In genomic region chr1:151345109-151345862, GRCm38 (mm10) we compare ENCODE assay signal across 8 mouse cellular contexts. TPM values are rescaled to one million over a fixed set of nuclear protein-coding genes. Genes with fewer than 3 reads are reported as not detected.
A peak's percentile ranks its signal among the peaks of the same experiment; 100 is the strongest.
DNase-seq lines count a peak whose midpoint lies in the region; ATAC-seq and TF ChIP-seq lines count a peak whose summit lies in the region.

No protein-coding gene starts in this region.

- in situ Hi-C loops in Patski (cut with MboI; ENCODE audit: low pct_unique_long_range_greater_than_20kb): no loop called here

- no peaks in the 10 kb centered on the region for H3K27me3 ChIP-seq in Patski
- H3K27me3 ChIP-seq in hindbrain, embryonic 12.5 days: no peaks in the 10 kb centered on the region

- H3K36me3 ChIP-seq in hindbrain, embryonic 12.5 days: peaks cover 8% of the 10 kb centered on the region

- peaks cover 32% of the 10 kb centered on the region for H3K4me1 ChIP-seq in hindbrain, embryonic 12.5 days

- peak overlapping the region; percentile 95 for H3K4me3 ChIP-seq in hindbrain, embryonic 12.5 days

- TF ChIP-seq CTCF in Patski (IDR thresholded peaks at IDR 0.05): no peak

- H3K27ac ChIP-seq in hindbrain, embryonic 12.5 days: peak overlapping the region; percentile 95

- peak overlapping the region; percentile 98 for H3K9ac ChIP-seq in hindbrain, embryonic 12.5 days

- CTCF ChIA-PET in Patski (lab: Charles Lee): interaction anchor here (1.3 to 1.7 kb wide), 4 partner anchors 10 to 242 kb away, joined by 3 to 4 read pairs (median 3); no protein-coding TSS in a partner anchor

- H3K9me3 ChIP-seq in hindbrain, embryonic 12.5 days (replicated peaks): no peaks in the 10 kb centered on the region

- WGBS in hindbrain, embryonic 12.5 days: under 1% methylated on average over 55 of the region's 55 CpGs

- POLR2A ChIA-PET in Patski (lab: Charles Lee): interaction anchor here (0.7 to 3.6 kb wide), 7 partner anchors 9 to 350 kb away, joined by 3 to 22 read pairs (median 6); no protein-coding TSS in a partner anchor

- peak overlapping the region; percentile 62 for H3K4me2 ChIP-seq in hindbrain, embryonic 12.5 days (replicated peaks)

- peak; percentile 49 for ATAC-seq in Patski
- peak; percentile 87 for ATAC-seq in hindbrain, embryonic 12.5 days (ENCODE audit: low FRiP score)

- DNase-seq in Patski (ENCODE audit: low read depth, low spot score): no peak
- DNase-seq in cerebellum, postnatal 10 days: peak; percentile 99
- peak; percentile 90 to 97 for DNase-seq in frontal cortex, postnatal 10 days (ENCODE audit: low spot score in 2 of 2)
- DNase-seq in layer of hippocampus, postnatal 14 days (ENCODE audit: low spot score in 2 of 2): peak; percentile 96 to 97
- peak; percentile 97 for DNase-seq in lung, postnatal 10 days
- DNase-seq in ovary, postnatal 14 days (ENCODE audit: low spot score): peak; percentile 92
- peak; percentile 93 to 96 for DNase-seq in thymus, postnatal 10 days (ENCODE audit: low spot score in 2 of 2)

RNA-seq across cellular contexts. Expression of gene Ivns1abp, which starts 1.0 kb away (rescaled TPM):
- polyA plus RNA-seq in Patski (2021): 853 TPM
- polyA plus RNA-seq in hindbrain, embryonic 12.5 days (2016; fragmentation: Nextera tagmentation; extraction: Ambion mirVana): 325 and 337 TPM in 2 replicates
- 100 to 1,000 TPM in 1 of 2 experiments, 10 to 100 TPM in 1; 98.2 to 101 TPM for total RNA-seq in layer of hippocampus, postnatal 14 days (2021)
